Mouse (Mus musculus): ENCODE measurements around the gene Calhm5.

The Calhm5 gene

GRCm38 (mm10) chr10:34070999-34071492 lies 25.3 kb downstream of the Calhm5 start:
- no peak for DNase-seq (ENCODE audit: low read depth, low spot score)

GRCm38 (mm10) chr10:34069606-34070005 lies 26.7 kb downstream of the Calhm5 start:
- no peak for DNase-seq (ENCODE audit: low read depth, low spot score)

DNA sequence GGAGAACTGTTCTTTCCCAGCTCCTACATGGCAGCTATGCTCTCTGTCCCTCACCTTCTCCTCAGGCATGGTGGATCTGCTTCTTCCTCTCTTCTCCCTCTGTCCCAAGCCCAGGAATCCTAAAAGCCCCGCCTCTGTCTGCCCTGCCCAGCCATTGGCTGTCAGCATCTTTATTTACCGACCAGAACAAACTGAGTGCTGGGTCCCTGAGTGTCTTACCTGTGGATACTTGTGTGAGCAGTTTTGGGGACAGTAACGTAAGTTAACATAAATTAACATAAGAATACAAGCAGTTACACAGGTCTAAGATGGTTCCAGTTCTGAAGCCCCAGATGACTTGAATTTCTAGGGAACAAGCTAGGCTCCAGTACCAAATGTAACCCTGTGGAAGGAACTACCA lies 29.7 kb downstream of the Calhm5 start:
- no peak for DNase-seq (ENCODE audit: low read depth, low spot score)

GRCm38 (mm10) chr10:34053987-34054386 lies 42.3 kb downstream of the Calhm5 start:
- no peak for DNase-seq (ENCODE audit: low read depth, low spot score)

DNA sequence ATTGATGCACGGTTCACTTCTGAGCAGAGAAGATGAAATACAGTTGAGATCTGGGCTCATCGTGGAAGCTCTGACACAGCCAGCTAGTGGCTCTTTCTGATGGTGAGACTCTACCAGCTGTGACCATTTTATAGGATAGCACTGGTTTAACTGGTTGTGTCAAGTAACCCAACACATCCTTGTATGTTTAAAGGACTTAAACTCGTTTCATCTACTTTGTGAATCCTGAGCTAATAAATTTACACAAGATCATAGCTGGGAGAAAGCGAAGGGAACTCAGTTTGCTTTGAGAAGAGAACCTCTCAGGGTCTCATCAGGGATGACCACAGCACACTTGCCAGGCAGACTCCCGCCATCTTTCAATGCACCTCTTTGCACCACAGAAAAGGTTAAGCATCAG lies 52.1 kb downstream of the Calhm5 start, which contains the start of gene Calhm4:
Gene Calhm4 (minus strand): TSS at position 101 of the 400 bp plus-strand sequence.
- no peak for DNase-seq (ENCODE audit: low read depth, low spot score)

All from CD4-positive helper T cell, adult 2 months (primary cell).